In genomic region chr4:107039270-107039669, GRCm38 (mm10) we compare ENCODE assay signal across 18 mouse cellular contexts. TPM values are rescaled to one million over a fixed set of nuclear protein-coding genes. Genes with fewer than 3 reads are reported as not detected.
A peak's percentile ranks its signal among the peaks of the same experiment; 100 is the strongest.
DNase-seq lines count a peak whose midpoint lies in the region; ATAC-seq lines count a peak whose summit lies in the region.
"Had no signal": no experiment of that assay in that cellular context is flagged by ENCODE, and none has a peak within 500 bp of the region (broad histone marks: within the 10 kb centered on the region; RNA-seq: fewer than 3 reads in every experiment).

No protein-coding gene starts in this region.

- peaks cover 13% of the 10 kb centered on the region for H3K4me1 ChIP-seq in heart, embryonic 12.5 days (replicated peaks)
- H3K4me1 ChIP-seq in forebrain, embryonic 15.5 days = no peaks in the 10 kb centered on the region; the same call in 1 of the 2 replicates
- H3K4me1 ChIP-seq in midbrain, embryonic 14.5 days (ENCODE audit: control insufficient read depth, insufficient read depth, low read length) = no peaks in the 10 kb centered on the region; the same call in 1 of the 2 replicates
- H3K4me1 ChIP-seq: limb, embryonic 12.5 days had no signal

- no peak for DNase-seq in heart, adult 18-20 months
- DNase-seq in brain, adult 2 months (ENCODE audit: low read depth, low spot score) = peak; percentile 64
- DNase-seq in midbrain, embryonic 14.5 days = no peak
- no peak for DNase-seq in adrenal gland, postnatal 10 days
- DNase-seq in urinary bladder, postnatal 36 days (ENCODE audit: low spot score in 2 of 2) = no peak
- DNase-seq: adrenal gland, postnatal 14 days; gastrocnemius, postnatal 14 days; kidney, adult 11 months; lung, adult 18-20 months had no signal

- no peak overlapping the region for H3K4me2 ChIP-seq in heart, embryonic 12.5 days
- H3K4me2 ChIP-seq in forebrain, embryonic 15.5 days (replicated peaks) = no peak overlapping the region
- H3K4me2 ChIP-seq in midbrain, embryonic 14.5 days (ENCODE audit: low read length) = no peak overlapping the region
- H3K4me2 ChIP-seq: heart, embryonic 15.5 days; limb, embryonic 12.5 days had no signal

- 62% methylated on average over 8 of the region's 8 CpGs for WGBS in heart, embryonic 12.5 days
- WGBS in forebrain, embryonic 15.5 days = 60% methylated on average over 8 of the region's 8 CpGs
- 53% methylated on average over 8 of the region's 8 CpGs for WGBS in midbrain, embryonic 14.5 days

- H3K27ac ChIP-seq in heart, embryonic 12.5 days (ENCODE audit: poor library complexity, severe bottlenecking) = 0 out of 2 replicates have a peak overlapping the region, but pooled peaks have one; percentile 11
- H3K27ac ChIP-seq in forebrain, embryonic 15.5 days (replicated peaks) = peak overlapping the region; percentile 14; the same call in 1 of the 2 replicates
- H3K27ac ChIP-seq in midbrain, embryonic 14.5 days (replicated peaks; ENCODE audit: low read depth, low read length) = peak overlapping the region; percentile 71
- H3K27ac ChIP-seq: heart, embryonic 15.5 days; limb, embryonic 12.5 days had no signal

- no peak for ATAC-seq in heart, embryonic 12.5 days (ENCODE audit: insufficient number of reproducible peaks, low FRiP score)
- 0 out of 2 replicates have a peak, but pooled peaks have one; percentile 46 for ATAC-seq in forebrain, embryonic 15.5 days (replicated peaks)
- ATAC-seq in midbrain, embryonic 14.5 days (ENCODE audit: low FRiP score, low TSS enrichment) = no peak; the same call in 1 of the 2 replicates

- H3K36me3 ChIP-seq in heart, embryonic 12.5 days = peaks cover 80% of the 10 kb centered on the region
- peaks cover 67% of the 10 kb centered on the region for H3K36me3 ChIP-seq in forebrain, embryonic 15.5 days
- peaks cover 93% of the 10 kb centered on the region for H3K36me3 ChIP-seq in midbrain, embryonic 14.5 days (ENCODE audit: control insufficient read depth, insufficient read depth, low read length)

- no peaks in the 10 kb centered on the region for H3K9me3 ChIP-seq in heart, embryonic 12.5 days (replicated peaks)
- no peaks in the 10 kb centered on the region for H3K9me3 ChIP-seq in forebrain, embryonic 15.5 days
- no peaks in the 10 kb centered on the region for H3K9me3 ChIP-seq in midbrain, embryonic 14.5 days (ENCODE audit: control insufficient read depth, low read length)
- H3K9me3 ChIP-seq: heart, embryonic 15.5 days; limb, embryonic 12.5 days; megakaryocyte, embryonic 14.5 days had no signal

- no peak overlapping the region for H3K4me3 ChIP-seq in heart, embryonic 12.5 days
- H3K4me3 ChIP-seq in forebrain, embryonic 15.5 days = no peak overlapping the region
- H3K4me3 ChIP-seq in midbrain, embryonic 14.5 days (replicated peaks; ENCODE audit: low read depth, low read length) = no peak overlapping the region
- H3K4me3 ChIP-seq: heart, embryonic 15.5 days; limb, embryonic 12.5 days; megakaryocyte, embryonic 14.5 days had no signal

- no peaks in the 10 kb centered on the region for H3K27me3 ChIP-seq in heart, embryonic 12.5 days (replicated peaks)
- H3K27me3 ChIP-seq in forebrain, embryonic 15.5 days = no peaks in the 10 kb centered on the region
- no peaks in the 10 kb centered on the region for H3K27me3 ChIP-seq in midbrain, embryonic 14.5 days (ENCODE audit: control insufficient read depth, insufficient read depth, low read length)
- H3K27me3 ChIP-seq: CH12.LX; heart, embryonic 15.5 days; limb, embryonic 12.5 days had no signal

- H3K9ac ChIP-seq in heart, embryonic 12.5 days = no peak overlapping the region
- H3K9ac ChIP-seq in forebrain, embryonic 15.5 days (replicated peaks) = no peak overlapping the region
- H3K9ac ChIP-seq in midbrain, embryonic 14.5 days (replicated peaks; ENCODE audit: low read length) = no peak overlapping the region
- H3K9ac ChIP-seq: heart, embryonic 15.5 days; limb, embryonic 12.5 days had no signal

RNA-seq across cellular contexts. Expression of gene Mrpl37, which starts 27.4 kb away (rescaled TPM):
- 84.4 and 87.0 TPM in 2 replicates for polyA plus RNA-seq in heart, embryonic 12.5 days (2016; fragmentation: Nextera tagmentation; extraction: Ambion mirVana)
- total RNA-seq in heart, adult 18-20 months (2021) = 100 to 1,000 TPM in 1 of 2 experiments, 10 to 100 TPM in 1; 96.0 to 102 TPM
- polyA plus RNA-seq in forebrain, embryonic 15.5 days (2015; fragmentation: Nextera tagmentation; extraction: Ambion mirVana) = 76.1 and 80.6 TPM in 2 replicates
- 72.9 and 85.5 TPM in 2 replicates for polyA plus RNA-seq in midbrain, embryonic 14.5 days (2014; fragmentation: Nextera tagmentation; extraction: Ambion mirVana)
- total RNA-seq in adrenal gland, postnatal 10 days (2021) = 100 to 1,000 TPM in 1 of 2 experiments, 10 to 100 TPM in 1; 99.3 to 119 TPM

RNA-seq across cellular contexts. Expression of gene Cyb5rl, which starts 27.5 kb away (rescaled TPM):
- 4.5 and 5.9 TPM in 2 replicates for polyA plus RNA-seq in heart, embryonic 12.5 days (2016; fragmentation: Nextera tagmentation; extraction: Ambion mirVana)
- total RNA-seq in heart, adult 18-20 months (2021) = 10 to 100 TPM; 25.7 to 26.1 TPM
- polyA plus RNA-seq in forebrain, embryonic 15.5 days (2015; fragmentation: Nextera tagmentation; extraction: Ambion mirVana) = 2.8 and 3.6 TPM in 2 replicates
- polyA plus RNA-seq in midbrain, embryonic 14.5 days (2014; fragmentation: Nextera tagmentation; extraction: Ambion mirVana) = 5.2 and 5.3 TPM in 2 replicates
- total RNA-seq in adrenal gland, postnatal 10 days (2021) = 10 to 100 TPM; 14.8 to 20.1 TPM

RNA-seq across cellular contexts. Expression of gene Cdcp2, which starts 57.4 kb away (rescaled TPM):
- not detected in 2 replicates for polyA plus RNA-seq in heart, embryonic 12.5 days (2016; fragmentation: Nextera tagmentation; extraction: Ambion mirVana)
- total RNA-seq in heart, adult 18-20 months (2021) = not detected
- polyA plus RNA-seq in forebrain, embryonic 15.5 days (2015; fragmentation: Nextera tagmentation; extraction: Ambion mirVana) = not detected in 2 replicates
- 0.08 TPM in 1 of 2 replicates, not detected in the other for polyA plus RNA-seq in midbrain, embryonic 14.5 days (2014; fragmentation: Nextera tagmentation; extraction: Ambion mirVana)
- total RNA-seq in adrenal gland, postnatal 10 days (2021) = under 1 TPM in 1 of 2 experiments, not detected in 1; 0.12 TPM
- total RNA-seq: adrenal gland, postnatal 14 days; common myeloid progenitor, adult 5-6 weeks; gastrocnemius, postnatal 14 days; neutrophil, adult 5-6 weeks had no signal
- polyA plus RNA-seq: heart, embryonic 15.5 days; limb, embryonic 12.5 days; testis, adult 2 months had no signal

Comparison
In these comparisons a context has a peak if more than half of its experiments do, and no peak if none do; other contexts are left out.
1. H3K27ac ChIP-seq: peak in every context shown above with its lines; median percentile 71 in midbrain, embryonic 14.5 days; 14 in forebrain, embryonic 15.5 days; 11 in heart, embryonic 12.5 days.